Mouse (Mus musculus): ENCODE measurements around the gene Itga2. TPM values are rescaled to one million over a fixed set of nuclear protein-coding genes. Genes with fewer than 3 reads are reported as not detected.

Gene Itga2
- polyA plus RNA-seq, 1 experiment from 2014 or later: 15.2 TPM

DNA sequence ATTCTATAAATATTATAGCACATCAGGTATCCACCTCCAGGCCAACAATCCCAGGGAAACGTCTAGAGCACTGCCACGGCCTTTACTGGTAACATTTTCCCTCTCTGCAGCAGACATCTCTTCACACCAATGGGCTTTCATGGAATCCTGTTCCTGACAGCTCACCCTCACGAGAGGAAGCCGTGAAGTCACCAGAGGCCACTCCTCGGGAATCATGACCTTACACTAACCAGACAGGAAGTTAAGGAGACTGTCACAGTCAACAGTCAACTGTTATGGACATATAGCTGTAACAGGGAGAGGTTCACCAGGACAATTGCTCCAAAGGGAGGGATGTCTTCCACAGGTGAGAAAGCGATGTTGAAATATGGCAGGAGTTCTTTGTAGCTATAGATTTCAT, 40.2 kb downstream of the Itga2 start:
- peak; percentile 53 for ATAC-seq

GRCm38 (mm10) chr13:114887695-114888094, 44.2 kb downstream of the Itga2 start:
- Histone ChIP-seq H3K27me3 (replicated peaks; ENCODE audit: insufficient read depth, low read length) (no peaks in the 10 kb centered on the region), H3K9ac (replicated peaks; ENCODE audit: low read depth) (no peak overlapping the region), H3K27ac (ENCODE audit: low read length) (no peak overlapping the region), H3K4me3 (ENCODE audit: low read depth, low read length) (no peak overlapping the region), H3K9me3 (ENCODE audit: low read length) (no peaks in the 10 kb centered on the region), H3K4me1 (ENCODE audit: insufficient read depth, low read depth, low read length) (no peaks in the 10 kb centered on the region; the same call in 1 of the 2 replicates), H3K4me2 (replicated peaks; ENCODE audit: low read depth, low read length) (no peak overlapping the region), H3K36me3 (ENCODE audit: insufficient read depth, low read length) (no peaks in the 10 kb centered on the region)
- 85% methylated on average over 6 of the region's 6 CpGs for WGBS
- ATAC-seq: no peak
- TF ChIP-seq CTCF (IDR thresholded peaks at IDR 0.05) (no peak), EP300 (IDR thresholded peaks at IDR 0.05) (no peak)
- no peak for DNase-seq (ENCODE audit: low spot score)

More for the DNA sequence above, 40.2 kb downstream of the Itga2 start:
- H3K27me3 ChIP-seq (replicated peaks; ENCODE audit: insufficient read depth, low read length): no peaks in the 10 kb centered on the region
- H3K9me3 ChIP-seq (ENCODE audit: low read length): no peaks in the 10 kb centered on the region
- no peaks in the 10 kb centered on the region; the same call in 1 of the 2 replicates for H3K4me1 ChIP-seq (ENCODE audit: insufficient read depth, low read depth, low read length)
- H3K27ac ChIP-seq (ENCODE audit: low read length): no peak overlapping the region
- H3K4me3 ChIP-seq (ENCODE audit: low read depth, low read length): no peak overlapping the region
- no peaks in the 10 kb centered on the region for H3K36me3 ChIP-seq (ENCODE audit: insufficient read depth, low read length)
- TF ChIP-seq CTCF (IDR thresholded peaks at IDR 0.05): no peak
- no peak for TF ChIP-seq EP300 (IDR thresholded peaks at IDR 0.05)
- peak; percentile 39 for DNase-seq (ENCODE audit: low spot score)
- H3K9ac ChIP-seq (replicated peaks; ENCODE audit: low read depth): no peak overlapping the region
- H3K4me2 ChIP-seq (replicated peaks; ENCODE audit: low read depth, low read length): no peak overlapping the region
- WGBS: 46% methylated on average over 6 of the region's 6 CpGs

- no peak overlapping the region for H3K4me2 ChIP-seq (replicated peaks; ENCODE audit: low read depth, low read length)
- no peak overlapping the region for H3K4me3 ChIP-seq (ENCODE audit: low read depth, low read length)
- H3K27ac ChIP-seq (ENCODE audit: low read length): no peak overlapping the region
- no peaks in the 10 kb centered on the region for H3K36me3 ChIP-seq (ENCODE audit: insufficient read depth, low read length)
- H3K9ac ChIP-seq (replicated peaks; ENCODE audit: low read depth): no peak overlapping the region
- H3K4me1 ChIP-seq (ENCODE audit: insufficient read depth, low read depth, low read length): no peaks in the 10 kb centered on the region; the same call in 1 of the 2 replicates
- H3K27me3 ChIP-seq (replicated peaks; ENCODE audit: insufficient read depth, low read length): no peaks in the 10 kb centered on the region
- DNase-seq (ENCODE audit: low spot score): no peak
- TF ChIP-seq CTCF (IDR thresholded peaks at IDR 0.05) (no peak), EP300 (IDR thresholded peaks at IDR 0.05) (no peak)
- no peak for ATAC-seq
- WGBS: 81% methylated on average over 4 of the region's 4 CpGs
- H3K9me3 ChIP-seq (ENCODE audit: low read length): no peaks in the 10 kb centered on the region
These were observed 44.6 kb downstream of the Itga2 start for GRCm38 (mm10) chr13:114887293-114887692.

- ATAC-seq (peak; percentile 89), DNase-seq (ENCODE audit: low spot score) (peak; percentile 66)
- Histone ChIP-seq H3K27me3 (replicated peaks; ENCODE audit: insufficient read depth, low read length) (no peaks in the 10 kb centered on the region), H3K4me2 (replicated peaks; ENCODE audit: low read depth, low read length) (no peak overlapping the region), H3K4me1 (ENCODE audit: insufficient read depth, low read depth, low read length) (no peaks in the 10 kb centered on the region), H3K9me3 (ENCODE audit: low read length) (no peaks in the 10 kb centered on the region), H3K9ac (replicated peaks; ENCODE audit: low read depth) (no peak overlapping the region), H3K27ac (ENCODE audit: low read length) (no peak overlapping the region), H3K36me3 (ENCODE audit: insufficient read depth, low read length) (no peaks in the 10 kb centered on the region), H3K4me3 (ENCODE audit: low read depth, low read length) (no peak overlapping the region)
- no peak for TF ChIP-seq CTCF (IDR thresholded peaks at IDR 0.05)
- peak; percentile 76 for TF ChIP-seq EP300 (IDR thresholded peaks at IDR 0.05)
- WGBS: 56% methylated on average over 9 of the region's 9 CpGs
These were observed 46.7 kb downstream of the Itga2 start for GRCm38 (mm10) chr13:114885171-114885570.

GRCm38 (mm10) chr13:114878667-114879066, 53.2 kb downstream of the Itga2 start:
- Histone ChIP-seq H3K4me3 (ENCODE audit: low read depth, low read length) (no peak overlapping the region), H3K36me3 (ENCODE audit: insufficient read depth, low read length) (no peaks in the 10 kb centered on the region), H3K4me2 (replicated peaks; ENCODE audit: low read depth, low read length) (no peak overlapping the region), H3K9me3 (ENCODE audit: low read length) (no peaks in the 10 kb centered on the region), H3K27me3 (replicated peaks; ENCODE audit: insufficient read depth, low read length) (no peaks in the 10 kb centered on the region), H3K27ac (ENCODE audit: low read length) (no peak overlapping the region), H3K9ac (replicated peaks; ENCODE audit: low read depth) (no peak overlapping the region), H3K4me1 (ENCODE audit: insufficient read depth, low read depth, low read length) (no peaks in the 10 kb centered on the region)
- no peak for TF ChIP-seq CTCF (IDR thresholded peaks at IDR 0.05)
- TF ChIP-seq EP300 (IDR thresholded peaks at IDR 0.05): no peak
- WGBS: 67% methylated on average over 11 of the region's 11 CpGs
- ATAC-seq (no peak), DNase-seq (ENCODE audit: low spot score) (no peak)

DNA sequence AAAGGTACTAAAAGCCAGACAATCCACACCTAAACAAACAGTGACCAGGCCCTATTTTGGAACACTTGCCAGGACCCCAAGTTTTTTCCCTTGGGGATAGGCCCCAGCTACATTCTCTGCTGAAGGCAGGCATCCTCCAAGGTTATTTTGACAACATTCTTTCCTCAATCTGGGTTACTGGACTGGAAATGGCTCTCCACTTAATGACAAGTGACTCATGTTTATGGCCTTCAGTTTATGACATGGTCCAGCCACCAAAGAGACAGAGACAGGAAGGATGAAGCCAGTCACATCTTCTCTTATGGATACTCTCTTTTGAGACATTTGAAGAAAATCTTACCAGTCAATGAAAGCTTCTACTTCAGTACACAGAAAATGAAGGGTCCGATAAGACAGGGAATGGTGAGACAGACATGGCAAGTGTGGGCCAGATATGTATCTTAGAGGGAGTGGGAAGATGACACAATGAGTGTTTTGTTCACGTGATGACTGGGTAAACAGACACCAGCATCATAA, 55.8 kb downstream of the Itga2 start:
- Histone ChIP-seq H3K4me2 (replicated peaks; ENCODE audit: low read depth, low read length) (no peak overlapping the region), H3K27ac (ENCODE audit: low read length) (no peak overlapping the region), H3K9ac (replicated peaks; ENCODE audit: low read depth) (no peak overlapping the region), H3K4me3 (ENCODE audit: low read depth, low read length) (no peak overlapping the region), H3K27me3 (replicated peaks; ENCODE audit: insufficient read depth, low read length) (no peaks in the 10 kb centered on the region), H3K4me1 (ENCODE audit: insufficient read depth, low read depth, low read length) (no peaks in the 10 kb centered on the region), H3K36me3 (ENCODE audit: insufficient read depth, low read length) (no peaks in the 10 kb centered on the region), H3K9me3 (ENCODE audit: low read length) (no peaks in the 10 kb centered on the region)
- ATAC-seq (no peak), DNase-seq (ENCODE audit: low spot score) (no peak)
- 77% methylated on average over 2 of the region's 2 CpGs for WGBS
- TF ChIP-seq CTCF (IDR thresholded peaks at IDR 0.05) (no peak), EP300 (IDR thresholded peaks at IDR 0.05) (no peak)

- Histone ChIP-seq H3K4me1 (ENCODE audit: insufficient read depth, low read depth, low read length) (no peaks in the 10 kb centered on the region), H3K36me3 (ENCODE audit: insufficient read depth, low read length) (no peaks in the 10 kb centered on the region), H3K4me3 (ENCODE audit: low read depth, low read length) (no peak overlapping the region), H3K27me3 (replicated peaks; ENCODE audit: insufficient read depth, low read length) (no peaks in the 10 kb centered on the region), H3K9ac (replicated peaks; ENCODE audit: low read depth) (no peak overlapping the region), H3K4me2 (replicated peaks; ENCODE audit: low read depth, low read length) (no peak overlapping the region), H3K27ac (ENCODE audit: low read length) (no peak overlapping the region), H3K9me3 (ENCODE audit: low read length) (no peaks in the 10 kb centered on the region)
- no peak for TF ChIP-seq CTCF (IDR thresholded peaks at IDR 0.05)
- no peak for TF ChIP-seq EP300 (IDR thresholded peaks at IDR 0.05)
- ATAC-seq (no peak), DNase-seq (ENCODE audit: low spot score) (no peak)
- WGBS: 88% methylated on average over 6 of the region's 6 CpGs
These were observed 57.2 kb downstream of the Itga2 start for GRCm38 (mm10) chr13:114874738-114875137.

All from lung, postnatal 0 days (tissue).